Mouse (Mus musculus) inflammation-experienced regulatory T-cells, adult 6 months (primary cell): ENCODE results near the gene Tdrd9. TPM values are rescaled to one million over a fixed set of nuclear protein-coding genes. Genes with fewer than 3 reads are reported as not detected.

ENCODE experiments used
- ATAC-seq: one replicate; pipeline ENCODE4 v1.8.0; 2017
- polyA plus RNA-seq, 3 experiments: library from polyadenylated mRNA; unstranded; fragments of 100-300 nt; shearing (Covaris generic); gene quantifications; one replicate each; pipeline ENCODE4 v1.2.1; 2017

The Tdrd9 gene
- polyA plus RNA-seq: under 1 TPM in 1 of 3 experiments, not detected in 2; 0.10 TPM

GRCm38 (mm10) chr12:111971231-111971686 is at the start of gene Tdrd9:
TSS of gene Tdrd9 (plus strand) at chr12:111971559.
- no peak for ATAC-seq

- ATAC-seq: no peak
These were observed 48.2 kb upstream of the Tdrd9 start for GRCm38 (mm10) chr12:111923117-111923516.

- no peak for ATAC-seq
These were observed 44.0 kb upstream of the Tdrd9 start for GRCm38 (mm10) chr12:111927338-111927737.

GRCm38 (mm10) chr12:111928411-111928966 is 42.9 kb upstream of the Tdrd9 start:
- no peak for ATAC-seq

- ATAC-seq: no peak
These were observed 39.8 kb upstream of the Tdrd9 start for GRCm38 (mm10) chr12:111931411-111932025.

- ATAC-seq: no peak
These were observed 38.8 kb upstream of the Tdrd9 start for GRCm38 (mm10) chr12:111932513-111932912.

GRCm38 (mm10) chr12:111933032-111933704 is 38.2 kb upstream of the Tdrd9 start:
- no peak for ATAC-seq

GRCm38 (mm10) chr12:111933971-111934370 is 37.4 kb upstream of the Tdrd9 start:
- ATAC-seq: no peak

GRCm38 (mm10) chr12:111936706-111937550 is 34.4 kb upstream of the Tdrd9 start:
- ATAC-seq: no peak

- no peak for ATAC-seq
These were observed 32.7 kb upstream of the Tdrd9 start for GRCm38 (mm10) chr12:111938623-111939177.

GRCm38 (mm10) chr12:111943421-111944064 is 27.8 kb upstream of the Tdrd9 start:
- no peak for ATAC-seq

GRCm38 (mm10) chr12:111944065-111944987 is 27.0 kb upstream of the Tdrd9 start:
- ATAC-seq: peak; percentile 41

- ATAC-seq: no peak
These were observed 26.2 kb upstream of the Tdrd9 start for GRCm38 (mm10) chr12:111945115-111945514.

- ATAC-seq: peak; percentile 48
These were observed 25.3 kb upstream of the Tdrd9 start for GRCm38 (mm10) chr12:111945765-111946655.

GRCm38 (mm10) chr12:111946716-111947115 is 24.6 kb upstream of the Tdrd9 start:
- peak; percentile 66 for ATAC-seq

GRCm38 (mm10) chr12:111950486-111950885 is 20.9 kb upstream of the Tdrd9 start:
- no peak for ATAC-seq

- no peak for ATAC-seq
These were observed 19.7 kb upstream of the Tdrd9 start for GRCm38 (mm10) chr12:111951701-111952100.

GRCm38 (mm10) chr12:111956173-111956572 is 15.2 kb upstream of the Tdrd9 start:
- ATAC-seq: no peak

GRCm38 (mm10) chr12:111958101-111958865 is 13.1 kb upstream of the Tdrd9 start:
- peak; percentile 85 for ATAC-seq
